Mouse (Mus musculus) heart, embryonic 15.5 days (tissue): ENCODE results near the gene Slc35g1. TPM values are rescaled to one million over a fixed set of nuclear protein-coding genes. Genes with fewer than 3 reads are reported as not detected.

Source experiments
- ATAC-seq: fragments of 200-750 bp; cut with Nextera tagmentation; replicated peaks from 2 replicates; pipeline ENCODE4 v1.8.0; 2017; ENCODE audit warnings: low read depth, moderate TSS enrichment; ENCODE audit not compliant: insufficient number of reproducible peaks, insufficient read depth, low FRiP score
- H3K27ac ChIP-seq: fragments of 300-500 bp; sonication (generic); 2 replicates; pipeline ENCODE4 v1.5.1; 2015; ENCODE audit warnings: mild to moderate bottlenecking, inconsistent platforms
- H3K27me3 ChIP-seq: fragments of 300-500 bp; sonication (generic); 2 replicates; pipeline ENCODE4 v1.6.1; 2015; ENCODE audit warnings: inconsistent platforms
- H3K36me3 ChIP-seq: fragments of 300-500 bp; sonication (generic); 2 replicates; pipeline ENCODE4 v1.6.1; 2015; ENCODE audit warnings: mild to moderate bottlenecking, inconsistent platforms
- H3K4me1 ChIP-seq: fragments of 300-500 bp; sonication (generic); replicated peaks from 2 replicates; pipeline ENCODE4 v1.6.1; 2015; ENCODE audit warnings: inconsistent platforms
- H3K4me2 ChIP-seq: fragments of 300-500 bp; sonication (generic); 2 replicates; pipeline ENCODE4 v1.6.1; 2015; ENCODE audit warnings: inconsistent platforms, mild to moderate bottlenecking, moderate library complexity
- H3K4me3 ChIP-seq: fragments of 300-500 bp; sonication (generic); 2 replicates; pipeline ENCODE4 v1.5.1; 2015; ENCODE audit warnings: mild to moderate bottlenecking, inconsistent platforms
- H3K9ac ChIP-seq: fragments of 300-500 bp; sonication (generic); 2 replicates; pipeline ENCODE4 v1.6.1; 2015; ENCODE audit warnings: mild to moderate bottlenecking, inconsistent platforms
- H3K9me3 ChIP-seq: fragments of 300-500 bp; sonication (generic); replicated peaks from 2 replicates; pipeline ENCODE4 v1.6.1; 2016; ENCODE audit warnings: inconsistent platforms
- WGBS: fragments of 180-500 bp; shearing (Covaris S2); methylation state at CpG from one replicate; pipeline ENCODE4 v1.1.7; 2015; ENCODE audit warnings: mixed read lengths; 5-methylcytosine and 5-hydroxymethylcytosine counted together
- polyA plus RNA-seq: library from polyadenylated mRNA; unstranded; fragments of >200 nt; fragmentation: Nextera tagmentation; extraction: Ambion mirVana; gene quantifications from 2 replicates; pipeline ENCODE4 v1.2.1, GENCODE M21; 2015

The Slc35g1 gene
- 1.2 and 1.5 TPM in 2 replicates for polyA plus RNA-seq

GRCm38 (mm10) chr19:38395701-38396632 lies at the start of gene Slc35g1:
Gene Slc35g1 (plus strand): TSS chr19:38395980.
- Histone ChIP-seq H3K36me3 (no peaks in the 10 kb centered on the region), H3K4me3 (peak within 1 kb of the TSS; percentile 72), H3K27ac (no peak within 1 kb of the TSS), H3K9me3 (no peaks in the 10 kb centered on the region), H3K9ac (peak within 1 kb of the TSS; percentile 65), H3K4me1 (peaks cover 3% of the 10 kb centered on the region; the same call in 1 of the 2 replicates), H3K4me2 (peak within 1 kb of the TSS; percentile 98), H3K27me3 (no peaks in the 10 kb centered on the region)
- ATAC-seq: peak; percentile 87
- WGBS: 1% methylated on average over 87 of the region's 90 CpGs

- Histone ChIP-seq H3K4me3 (no peak overlapping the region), H3K27ac (no peak overlapping the region), H3K36me3 (no peaks in the 10 kb centered on the region), H3K4me2 (no peak overlapping the region), H3K9ac (no peak overlapping the region), H3K9me3 (peaks cover 3% of the 10 kb centered on the region; the same call in 1 of the 2 replicates), H3K4me1 (no peaks in the 10 kb centered on the region), H3K27me3 (no peaks in the 10 kb centered on the region)
- 32% methylated on average over 13 of the region's 13 CpGs for WGBS
- ATAC-seq: no peak
These were observed 47.3 kb upstream of the Slc35g1 start for GRCm38 (mm10) chr19:38348271-38349012.

- Histone ChIP-seq H3K36me3 (no peaks in the 10 kb centered on the region), H3K27me3 (no peaks in the 10 kb centered on the region), H3K9ac (no peak overlapping the region), H3K9me3 (peaks cover 3% of the 10 kb centered on the region; the same call in 1 of the 2 replicates), H3K4me2 (no peak overlapping the region), H3K4me3 (no peak overlapping the region), H3K4me1 (no peaks in the 10 kb centered on the region), H3K27ac (no peak overlapping the region)
- ATAC-seq: no peak
- WGBS: 82% methylated on average over 5 of the region's 5 CpGs
These were observed 46.8 kb upstream of the Slc35g1 start for GRCm38 (mm10) chr19:38349013-38349341.

GRCm38 (mm10) chr19:38351202-38351601 lies 44.6 kb upstream of the Slc35g1 start:
- no peaks in the 10 kb centered on the region for H3K27me3 ChIP-seq
- 65% methylated on average over 2 of the region's 2 CpGs for WGBS
- ATAC-seq: no peak

GRCm38 (mm10) chr19:38351728-38352127 lies 44.1 kb upstream of the Slc35g1 start:
- ATAC-seq: no peak

More at GRCm38 (mm10) chr19:38351202-38351601, 44.6 kb upstream of the Slc35g1 start:
- Histone ChIP-seq H3K9me3 (no peaks in the 10 kb centered on the region), H3K4me3 (no peak overlapping the region), H3K27ac (no peak overlapping the region), H3K9ac (no peak overlapping the region), H3K36me3 (no peaks in the 10 kb centered on the region), H3K4me2 (no peak overlapping the region), H3K4me1 (no peaks in the 10 kb centered on the region)

GRCm38 (mm10) chr19:38352495-38353130 lies 43.2 kb upstream of the Slc35g1 start:
- 31% methylated on average over 6 of the region's 6 CpGs for WGBS
- no peak overlapping the region for H3K9ac ChIP-seq
- H3K4me2 ChIP-seq: no peak overlapping the region
- H3K9me3 ChIP-seq: no peaks in the 10 kb centered on the region
- no peak overlapping the region for H3K4me3 ChIP-seq
- ATAC-seq: no peak
- no peaks in the 10 kb centered on the region for H3K36me3 ChIP-seq
- no peaks in the 10 kb centered on the region for H3K27me3 ChIP-seq
- no peaks in the 10 kb centered on the region for H3K4me1 ChIP-seq
- H3K27ac ChIP-seq: no peak overlapping the region

More at GRCm38 (mm10) chr19:38351728-38352127, 44.1 kb upstream of the Slc35g1 start:
- Histone ChIP-seq H3K9me3 (no peaks in the 10 kb centered on the region), H3K36me3 (no peaks in the 10 kb centered on the region), H3K27ac (no peak overlapping the region), H3K4me2 (no peak overlapping the region), H3K4me1 (no peaks in the 10 kb centered on the region), H3K4me3 (no peak overlapping the region), H3K27me3 (no peaks in the 10 kb centered on the region), H3K9ac (no peak overlapping the region)
- WGBS: 74% methylated on average over 3 of the region's 3 CpGs

- Histone ChIP-seq H3K27ac (no peak overlapping the region), H3K4me2 (no peak overlapping the region), H3K4me1 (no peaks in the 10 kb centered on the region), H3K4me3 (no peak overlapping the region), H3K36me3 (no peaks in the 10 kb centered on the region), H3K9me3 (no peaks in the 10 kb centered on the region), H3K9ac (no peak overlapping the region), H3K27me3 (no peaks in the 10 kb centered on the region)
- 66% methylated on average over 1 of the region's 1 CpGs for WGBS
- ATAC-seq: no peak
These were observed 41.5 kb upstream of the Slc35g1 start for GRCm38 (mm10) chr19:38354279-38354678.

GRCm38 (mm10) chr19:38354819-38355360 lies 40.9 kb upstream of the Slc35g1 start:
- no peaks in the 10 kb centered on the region for H3K9me3 ChIP-seq
- no peak for ATAC-seq
- H3K27ac ChIP-seq: no peak overlapping the region
- H3K4me2 ChIP-seq: no peak overlapping the region
- no peak overlapping the region for H3K4me3 ChIP-seq
- 53% methylated on average over 10 of the region's 10 CpGs for WGBS
- no peaks in the 10 kb centered on the region for H3K27me3 ChIP-seq
- no peak overlapping the region for H3K9ac ChIP-seq
- no peaks in the 10 kb centered on the region for H3K36me3 ChIP-seq
- no peaks in the 10 kb centered on the region for H3K4me1 ChIP-seq

- Histone ChIP-seq H3K4me3 (no peak overlapping the region), H3K9ac (no peak overlapping the region), H3K27ac (no peak overlapping the region), H3K36me3 (no peaks in the 10 kb centered on the region), H3K4me2 (no peak overlapping the region), H3K4me1 (no peaks in the 10 kb centered on the region), H3K9me3 (no peaks in the 10 kb centered on the region), H3K27me3 (no peaks in the 10 kb centered on the region)
- WGBS: 72% methylated on average over 8 of the region's 8 CpGs
- ATAC-seq: no peak
These were observed 39.5 kb upstream of the Slc35g1 start for GRCm38 (mm10) chr19:38356211-38356828.

- ATAC-seq: no peak
- Histone ChIP-seq H3K27me3 (no peaks in the 10 kb centered on the region), H3K36me3 (no peaks in the 10 kb centered on the region), H3K9ac (no peak overlapping the region), H3K9me3 (no peaks in the 10 kb centered on the region), H3K4me3 (no peak overlapping the region), H3K4me1 (no peaks in the 10 kb centered on the region), H3K4me2 (no peak overlapping the region), H3K27ac (no peak overlapping the region)
- WGBS: 53% methylated on average over 9 of the region's 9 CpGs
These were observed 37.7 kb upstream of the Slc35g1 start for GRCm38 (mm10) chr19:38357956-38358623.
